Mouse (Mus musculus) embryonic fibroblast, embryonic 13.5 days (primary cell): ENCODE measurements around the gene Cdk17.

Source experiments
- CTCF ChIP-seq: IDR thresholded peaks from 2 replicates; pipeline ENCODE4 v1.5.1; 2011; ENCODE audit warnings: mild to moderate bottlenecking, control low read depth, low read length, moderate library complexity, borderline replicate concordance; ENCODE audit not compliant: insufficient read depth
- POLR2A ChIP-seq: IDR thresholded peaks from 2 replicates; pipeline ENCODE4 v1.6.1; 2011; ENCODE audit warnings: low read depth, mild to moderate bottlenecking, control low read depth, low read length, moderate library complexity

GRCm38 (mm10) chr10:93233665-93234194, 73.1 kb downstream of the Cdk17 start:
- TF ChIP-seq POLR2A (no peak), CTCF (no peak)
